In the genomic region with DNA sequence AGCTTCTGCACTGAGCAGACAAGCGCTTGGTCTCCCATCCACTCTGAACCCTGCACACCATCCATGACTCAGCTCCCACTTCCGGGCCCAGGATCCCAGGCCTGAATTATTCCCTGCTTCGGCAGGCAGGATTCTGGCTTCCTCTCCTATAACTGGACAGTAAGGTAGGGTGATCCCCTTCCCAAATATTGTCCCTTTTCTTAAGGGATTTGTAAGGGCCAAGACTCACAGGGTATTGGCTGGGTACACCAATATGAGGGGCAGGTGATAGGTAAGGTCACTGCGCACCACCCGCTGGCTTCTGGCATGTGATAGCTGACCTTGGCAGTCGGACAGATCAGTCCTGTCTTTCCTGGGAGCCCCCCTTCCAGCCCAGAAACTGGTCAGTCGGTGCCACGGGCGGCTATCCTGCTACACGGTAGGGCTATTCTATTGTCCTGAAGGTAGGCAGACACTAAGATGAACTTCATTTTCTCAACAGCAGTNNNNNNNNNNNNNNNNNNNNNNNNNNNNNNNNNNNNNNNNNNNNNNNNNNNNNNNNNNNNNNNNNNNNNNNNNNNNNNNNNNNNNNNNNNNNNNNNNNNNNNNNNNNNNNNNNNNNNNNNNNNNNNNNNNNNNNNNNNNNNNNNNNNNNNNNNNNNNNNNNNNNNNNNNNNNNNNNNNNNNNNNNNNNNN, we compare ENCODE assay signal across 10 mouse cellular contexts. TPM values are rescaled to one million over a fixed set of nuclear protein-coding genes. Genes with fewer than 3 reads are reported as not detected.
DNase-seq lines count a peak whose midpoint lies in the region; ATAC-seq lines count a peak whose summit lies in the region.
"Had no signal": no experiment of that assay in that cellular context is flagged by ENCODE, and none has a peak within 500 bp of the region (broad histone marks: within the 10 kb centered on the region; RNA-seq: fewer than 3 reads in every experiment).

No protein-coding gene starts in this region.

- H3K4me3 ChIP-seq in erythroblast, embryonic 14.5 days (replicated peaks): peak overlapping the region; percentile 48
- H3K4me3 ChIP-seq in embryonic facial prominence, embryonic 15.5 days (replicated peaks): no peak overlapping the region
- H3K4me3 ChIP-seq: forebrain, embryonic 10.5 days had no signal

- H3K9me3 ChIP-seq in erythroblast, embryonic 14.5 days (ENCODE audit: control insufficient read depth, low read length): no peaks in the 10 kb centered on the region
- H3K9me3 ChIP-seq in embryonic facial prominence, embryonic 15.5 days (replicated peaks): no peaks in the 10 kb centered on the region
- H3K9me3 ChIP-seq: forebrain, embryonic 10.5 days had no signal

- peak overlapping the region; percentile 98 for H3K27ac ChIP-seq in embryonic facial prominence, embryonic 15.5 days (replicated peaks)

- WGBS in embryonic facial prominence, embryonic 15.5 days: 84% methylated on average over 10 of the region's 10 CpGs

- peaks cover 86% of the 10 kb centered on the region for H3K36me3 ChIP-seq in erythroblast, embryonic 14.5 days (ENCODE audit: control insufficient read depth)
- H3K36me3 ChIP-seq in embryonic facial prominence, embryonic 15.5 days: peaks cover 35% of the 10 kb centered on the region
- H3K36me3 ChIP-seq: forebrain, embryonic 10.5 days had no signal

- no peak overlapping the region for H3K9ac ChIP-seq in embryonic facial prominence, embryonic 15.5 days

- no peak for ATAC-seq in erythroblast, adult 5-6 weeks (replicated peaks; ENCODE audit: low FRiP score, poor library complexity, severe bottlenecking)
- no peak for ATAC-seq in embryonic facial prominence, embryonic 15.5 days (ENCODE audit: insufficient number of reproducible peaks, low FRiP score, low TSS enrichment, low read depth)

- DNase-seq in 3T3-L1 (ENCODE audit: low read depth, low spot score): peak; percentile 84
- peak; percentile 23 for DNase-seq in liver
- DNase-seq in ovary, postnatal 10 days (ENCODE audit: low spot score): no peak
- no peak for DNase-seq in retina, embryonic 14.5 days (ENCODE audit: low spot score)
- no peak for DNase-seq in right cerebral cortex, postnatal 4 days
- DNase-seq: right cerebral cortex, adult 18-20 months had no signal

- peaks cover 95% of the 10 kb centered on the region for H3K4me1 ChIP-seq in erythroblast, embryonic 14.5 days (ENCODE audit: control insufficient read depth)
- H3K4me1 ChIP-seq in embryonic facial prominence, embryonic 15.5 days: peaks cover 86% of the 10 kb centered on the region

- H3K4me2 ChIP-seq in embryonic facial prominence, embryonic 15.5 days (replicated peaks): no peak overlapping the region

- H3K27me3 ChIP-seq in erythroblast, embryonic 14.5 days (ENCODE audit: control insufficient read depth): no peaks in the 10 kb centered on the region
- no peaks in the 10 kb centered on the region for H3K27me3 ChIP-seq in embryonic facial prominence, embryonic 15.5 days

RNA-seq across cellular contexts. Expression of a gene that starts 13.9 kb away (rescaled TPM):
- polyA plus RNA-seq in erythroblast, embryonic 14.5 days (2012): 137 and 158 TPM in 2 replicates
- 6.9 and 9.0 TPM in 2 replicates for total RNA-seq in erythroblast, adult 5-6 weeks (2015; ENCODE audit: low replicate concordance)
- total RNA-seq in erythroblast, adult 5-6 weeks (2017; ENCODE audit: low replicate concordance): 45.6 and 52.7 TPM in 2 replicates
- polyA plus RNA-seq in embryonic facial prominence, embryonic 15.5 days (2015; fragmentation: Nextera tagmentation; extraction: Ambion mirVana): 625 and 678 TPM in 2 replicates

RNA-seq across cellular contexts. Expression of a gene that starts 34.9 kb away (rescaled TPM):
- polyA plus RNA-seq in erythroblast, embryonic 14.5 days (2012): 0.11 and 0.12 TPM in 2 replicates
- 29.7 and 57.3 TPM in 2 replicates for total RNA-seq in erythroblast, adult 5-6 weeks (2015; ENCODE audit: low replicate concordance)
- total RNA-seq in erythroblast, adult 5-6 weeks (2017; ENCODE audit: low replicate concordance): 9.8 and 20.7 TPM in 2 replicates
- polyA plus RNA-seq in embryonic facial prominence, embryonic 15.5 days (2015; fragmentation: Nextera tagmentation; extraction: Ambion mirVana): 18.5 and 21.9 TPM in 2 replicates

RNA-seq across cellular contexts. Expression of a gene that starts 36.3 kb away (rescaled TPM):
- 0.01 and 0.02 TPM in 2 replicates for polyA plus RNA-seq in erythroblast, embryonic 14.5 days (2012)
- 0.19 and 1.5 TPM in 2 replicates for total RNA-seq in erythroblast, adult 5-6 weeks (2015; ENCODE audit: low replicate concordance)
- total RNA-seq in erythroblast, adult 5-6 weeks (2017; ENCODE audit: low replicate concordance): 0.34 TPM in 1 of 2 replicates, not detected in the other
- 22.5 and 22.8 TPM in 2 replicates for polyA plus RNA-seq in embryonic facial prominence, embryonic 15.5 days (2015; fragmentation: Nextera tagmentation; extraction: Ambion mirVana)

RNA-seq across cellular contexts. Expression of a gene that starts 52.2 kb away (rescaled TPM):
- polyA plus RNA-seq in erythroblast, embryonic 14.5 days (2012): not detected in 2 replicates
- total RNA-seq in erythroblast, adult 5-6 weeks (2015; ENCODE audit: low replicate concordance): not detected in 2 replicates
- total RNA-seq in erythroblast, adult 5-6 weeks (2017; ENCODE audit: low replicate concordance): not detected in 2 replicates
- 96.3 and 107 TPM in 2 replicates for polyA plus RNA-seq in embryonic facial prominence, embryonic 15.5 days (2015; fragmentation: Nextera tagmentation; extraction: Ambion mirVana)

RNA-seq across cellular contexts. Expression of a gene that starts 57.0 kb away (rescaled TPM):
- 7.4 and 12.2 TPM in 2 replicates for polyA plus RNA-seq in erythroblast, embryonic 14.5 days (2012)
- total RNA-seq in erythroblast, adult 5-6 weeks (2015; ENCODE audit: low replicate concordance): 4.2 and 8.6 TPM in 2 replicates
- total RNA-seq in erythroblast, adult 5-6 weeks (2017; ENCODE audit: low replicate concordance): 14.3 and 15.8 TPM in 2 replicates
- 183 and 199 TPM in 2 replicates for polyA plus RNA-seq in embryonic facial prominence, embryonic 15.5 days (2015; fragmentation: Nextera tagmentation; extraction: Ambion mirVana)

Comparison
In these comparisons a context has a peak if more than half of its experiments do, and no peak if none do; other contexts are left out.
1. DNase-seq: peak in 3T3-L1 (single experiment) and liver (single experiment); none in ovary, postnatal 10 days (single experiment), retina, embryonic 14.5 days (single experiment) and right cerebral cortex, postnatal 4 days (single experiment).
2. RNA of a gene that starts 34.9 kb away (polyA plus RNA-seq): 18.5 to 21.9 TPM in embryonic facial prominence, embryonic 15.5 days; 0.11 to 0.12 TPM in erythroblast, embryonic 14.5 days; every median in the first group is over 10 times any median in the second.
3. RNA of a gene that starts 36.3 kb away (polyA plus RNA-seq): 22.5 to 22.8 TPM in embryonic facial prominence, embryonic 15.5 days; 0.01 to 0.02 TPM in erythroblast, embryonic 14.5 days; every median in the first group is over 10 times any median in the second.